Mouse (Mus musculus) liver (tissue): Measurements from ENCODE around the gene Tbce.
"Not testable (repeated sequence)": the region's sequence is repeated elsewhere in the genome, so short reads cannot be mapped to it uniquely, and the experiment has no call there.

ENCODE experiments used
- DNase-seq: peaks from one replicate; pipeline ENCODE4 v3.0.0-alpha.2; 2020; ENCODE audit warnings: mixed read lengths

Tbce gene

GRCm38 (mm10) chr13:14033309-14034072, 5.9 kb downstream of the Tbce start:
- DNase-seq = peak; percentile 42

DNA sequence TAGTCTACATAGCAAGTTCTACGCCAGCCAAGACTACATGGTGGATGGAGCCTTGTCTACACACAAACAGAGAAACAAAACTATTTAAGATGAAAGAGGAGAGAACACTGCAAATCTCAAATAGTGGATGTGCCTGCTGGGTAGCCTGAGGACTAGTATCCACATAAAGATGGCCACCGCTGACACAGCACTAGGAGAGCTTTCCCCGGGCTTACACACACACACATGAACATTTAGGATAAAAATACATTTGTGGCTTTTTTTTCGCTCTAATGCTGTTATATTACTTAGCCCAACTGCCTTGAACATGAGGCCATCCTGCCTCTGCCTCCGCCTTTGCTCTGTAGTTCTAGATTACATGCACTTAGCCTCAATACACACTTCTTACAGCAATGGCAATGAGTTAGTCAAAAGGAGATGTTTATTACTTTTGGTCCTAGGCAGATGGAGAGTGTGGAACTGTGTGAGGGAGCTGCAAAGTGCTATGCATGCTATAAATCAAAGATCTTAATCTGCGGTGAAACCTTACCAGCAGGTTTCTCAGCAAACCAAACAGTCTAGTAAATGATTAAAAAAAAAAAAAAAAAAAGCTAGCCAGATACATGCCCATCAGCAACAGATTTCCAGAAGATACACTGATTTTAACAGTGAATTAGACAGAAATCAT, 13.2 kb downstream of the Tbce start:
- no peak for DNase-seq

GRCm38 (mm10) chr13:14025554-14025953, 13.9 kb downstream of the Tbce start:
- DNase-seq = no peak

DNA sequence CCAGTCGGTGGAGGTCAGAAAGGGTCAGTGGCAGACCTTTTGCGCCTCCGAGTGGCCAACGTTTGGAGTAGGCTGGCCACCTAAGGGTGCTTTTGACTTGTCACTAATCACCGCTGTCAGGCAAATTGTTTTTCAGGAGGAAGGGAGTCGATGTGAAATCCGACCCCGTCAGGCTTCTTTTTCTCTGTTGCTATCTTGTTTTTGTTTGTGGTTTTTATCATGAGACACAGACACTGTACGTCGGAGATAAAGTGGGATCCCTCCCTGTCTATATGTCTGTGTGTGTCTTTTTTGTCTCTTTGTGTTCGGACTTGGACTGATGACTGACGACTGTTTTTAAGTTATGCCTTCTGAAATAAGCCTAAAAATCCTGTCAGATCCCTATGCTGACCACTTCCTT, 18.0 kb downstream of the Tbce start:
- not testable (repeated sequence) for DNase-seq

DNA sequence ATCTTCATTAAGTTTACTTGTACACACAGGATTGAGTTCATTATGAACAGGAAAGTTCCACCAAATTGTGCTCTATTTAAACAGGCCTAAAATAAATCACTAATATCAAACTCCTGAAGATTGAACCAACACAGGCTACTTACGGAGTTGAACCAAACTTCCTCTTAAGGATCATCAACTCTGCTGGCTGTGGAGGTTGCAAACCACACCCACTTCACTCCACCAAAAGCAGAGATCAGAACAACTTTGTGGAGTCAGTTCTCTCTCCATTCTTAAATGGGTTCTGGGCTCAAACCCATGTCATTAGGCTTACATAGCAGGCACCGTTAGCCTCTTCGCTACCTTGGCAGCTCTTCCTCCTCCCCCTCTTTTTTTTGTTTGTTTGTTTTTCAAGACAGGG, 20.6 kb downstream of the Tbce start:
- DNase-seq = no peak

- peak; percentile 44 for DNase-seq
Measured at GRCm38 (mm10) chr13:14018283-14018682, 21.2 kb downstream of the Tbce start.

- DNase-seq = no peak
Measured at GRCm38 (mm10) chr13:14015609-14016008, 23.8 kb downstream of the Tbce start.

GRCm38 (mm10) chr13:14014540-14014939, 24.9 kb downstream of the Tbce start:
- DNase-seq = no peak

DNA sequence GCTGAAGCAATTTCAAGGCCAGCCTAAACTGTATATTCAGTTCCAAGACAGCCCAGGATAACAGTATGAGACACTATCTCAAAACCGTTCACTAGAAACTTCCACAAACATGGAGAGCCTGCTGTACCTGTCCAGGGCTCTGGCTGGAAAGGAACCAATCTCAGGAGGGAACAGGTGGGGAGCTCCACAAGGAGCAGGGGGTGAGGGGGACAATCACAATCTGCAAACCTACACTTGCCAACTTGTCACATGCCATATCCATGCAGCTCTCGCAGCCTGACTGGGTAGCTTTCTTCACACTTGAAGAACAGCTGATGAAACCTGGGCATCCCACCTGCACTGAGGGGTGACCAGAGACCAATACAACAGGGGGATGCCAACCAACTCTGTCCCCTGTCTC, 25.4 kb downstream of the Tbce start:
- no peak for DNase-seq

- DNase-seq = no peak
Measured at GRCm38 (mm10) chr13:14011454-14011995, 27.9 kb downstream of the Tbce start.

GRCm38 (mm10) chr13:14006056-14006455, 33.4 kb downstream of the Tbce start:
- no peak for DNase-seq

GRCm38 (mm10) chr13:14004999-14005398, 34.4 kb downstream of the Tbce start:
- DNase-seq = no peak

GRCm38 (mm10) chr13:14004086-14004485, 35.4 kb downstream of the Tbce start:
- DNase-seq = no peak

DNA sequence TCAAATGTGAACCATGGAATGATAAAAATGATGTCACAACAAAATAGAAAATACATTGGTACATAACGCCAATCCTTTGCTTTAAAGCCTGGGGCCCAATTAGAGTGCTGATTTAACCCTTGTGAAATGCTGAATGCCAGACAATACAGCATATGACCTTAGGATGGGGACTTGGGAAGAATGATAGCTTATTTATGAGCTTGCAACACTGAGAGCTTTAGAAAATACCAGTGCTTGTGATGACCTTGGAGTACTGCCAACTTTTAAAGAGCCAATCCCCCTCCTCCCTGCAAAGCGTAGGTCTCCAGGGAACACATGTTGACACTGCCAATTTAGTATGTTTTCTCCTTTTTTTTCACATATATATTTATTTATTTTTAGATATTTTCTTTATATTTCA, 36.7 kb downstream of the Tbce start:
- DNase-seq = no peak

- no peak for DNase-seq
Measured at GRCm38 (mm10) chr13:13997476-13997875, 42.0 kb downstream of the Tbce start.

DNA sequence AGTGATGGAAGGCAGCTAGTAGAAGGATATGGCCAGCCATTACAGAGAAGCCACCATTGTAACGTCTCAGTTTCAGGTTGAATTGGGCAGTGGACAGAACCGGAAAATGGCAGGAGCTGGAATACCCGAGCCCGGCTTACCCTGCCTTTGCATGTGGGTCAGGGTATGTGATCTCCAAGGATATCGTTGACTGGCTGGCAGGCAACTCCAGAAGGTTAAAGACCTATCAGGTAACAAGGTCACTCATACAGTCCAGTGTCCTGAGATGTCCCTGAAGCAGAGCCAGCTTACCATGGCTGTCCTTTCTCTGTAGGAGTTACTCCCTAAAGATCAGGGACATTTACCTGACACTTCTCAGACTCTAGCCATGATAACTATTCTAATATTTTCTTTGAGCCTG, 44.4 kb downstream of the Tbce start:
- DNase-seq = no peak

DNA sequence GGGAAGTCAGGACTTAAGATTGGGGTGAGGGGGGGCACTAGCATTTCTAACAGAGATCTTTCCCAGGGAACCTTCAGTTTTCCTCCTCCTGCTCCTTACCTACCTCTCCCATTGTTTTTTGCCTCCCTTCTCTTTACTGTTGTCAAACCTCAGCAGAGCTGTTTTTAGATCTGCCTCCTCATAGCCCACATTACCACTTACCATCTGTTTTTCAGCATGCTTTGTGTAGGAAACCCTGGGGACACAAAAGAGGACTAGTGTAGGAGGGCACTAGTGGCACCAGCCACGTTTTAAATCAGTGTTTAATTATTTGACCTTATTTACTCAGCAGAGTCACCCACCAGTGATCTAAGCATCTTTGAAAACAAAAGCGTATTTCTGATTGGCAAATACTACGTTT, 46.4 kb downstream of the Tbce start:
- no peak for DNase-seq

- DNase-seq = no peak
Measured at GRCm38 (mm10) chr13:13990391-13990790, 49.0 kb downstream of the Tbce start.

- no peak for DNase-seq
Measured at GRCm38 (mm10) chr13:13989135-13989534, 50.3 kb downstream of the Tbce start.

DNA sequence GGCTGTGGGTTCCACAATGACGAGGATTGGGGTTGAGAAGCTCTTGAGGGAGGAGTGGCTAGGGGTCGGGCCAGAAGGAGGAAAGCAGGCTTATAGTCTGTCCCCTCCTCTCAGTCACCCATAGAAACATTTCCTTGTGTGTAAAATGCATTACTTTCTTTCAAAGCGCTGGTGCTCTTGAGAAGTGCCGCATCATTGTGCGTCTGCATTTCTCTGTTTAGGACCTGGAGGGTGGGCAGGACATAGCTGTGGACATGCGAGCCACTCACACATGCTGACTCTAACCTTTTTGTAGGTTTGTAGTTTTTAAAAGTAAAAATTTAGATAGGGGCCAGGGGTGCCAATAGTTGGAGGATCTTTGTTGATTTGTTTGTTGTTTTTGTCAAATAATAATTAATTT, 55.9 kb downstream of the Tbce start:
- peak; percentile 33 for DNase-seq

GRCm38 (mm10) chr13:13981842-13982241, 57.6 kb downstream of the Tbce start:
- DNase-seq = not testable (repeated sequence)

DNA sequence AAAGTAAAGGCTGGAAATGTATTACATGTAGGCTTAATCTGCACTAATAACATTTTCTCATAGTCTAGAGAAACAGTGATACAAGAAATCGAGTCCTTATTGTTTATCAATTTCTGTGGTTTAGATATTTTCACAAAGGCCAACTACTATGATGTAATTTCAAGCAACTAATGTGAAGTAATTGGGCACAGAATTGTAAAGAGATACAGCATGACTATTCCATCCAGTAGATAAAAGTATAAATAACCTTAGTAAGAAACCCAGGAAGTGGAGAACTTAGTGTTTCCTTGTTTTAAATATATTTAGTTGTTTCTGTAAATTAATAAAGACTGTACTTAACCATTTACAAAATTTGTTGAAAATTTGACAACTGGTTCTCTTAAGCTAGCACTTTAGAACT, 69.6 kb downstream of the Tbce start:
- no peak for DNase-seq

DNA sequence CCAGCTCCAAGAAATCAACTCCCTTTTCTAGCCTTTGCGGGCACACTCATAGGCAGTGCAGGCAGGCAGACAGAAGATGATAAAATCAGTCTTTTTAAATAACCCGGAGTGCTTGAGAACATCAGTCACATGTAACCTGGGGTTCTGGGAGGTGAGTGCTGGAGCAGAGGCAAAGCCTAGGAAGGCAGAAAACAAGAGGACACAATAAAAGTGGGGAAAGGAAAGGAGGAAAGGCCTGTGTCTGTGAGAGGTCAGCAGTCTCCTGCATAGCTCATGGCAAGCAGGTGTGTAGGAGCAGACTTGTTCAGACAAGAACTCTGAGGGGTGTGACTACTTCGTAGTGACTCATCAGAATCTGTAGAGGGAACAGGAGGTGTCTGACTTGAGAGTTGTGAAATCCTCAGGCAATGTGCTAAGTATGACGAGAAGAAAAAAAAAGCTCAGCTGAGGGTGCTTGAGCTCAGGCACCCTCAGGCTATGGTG, 70.8 kb downstream of the Tbce start:
- DNase-seq = peak; percentile 50

DNA sequence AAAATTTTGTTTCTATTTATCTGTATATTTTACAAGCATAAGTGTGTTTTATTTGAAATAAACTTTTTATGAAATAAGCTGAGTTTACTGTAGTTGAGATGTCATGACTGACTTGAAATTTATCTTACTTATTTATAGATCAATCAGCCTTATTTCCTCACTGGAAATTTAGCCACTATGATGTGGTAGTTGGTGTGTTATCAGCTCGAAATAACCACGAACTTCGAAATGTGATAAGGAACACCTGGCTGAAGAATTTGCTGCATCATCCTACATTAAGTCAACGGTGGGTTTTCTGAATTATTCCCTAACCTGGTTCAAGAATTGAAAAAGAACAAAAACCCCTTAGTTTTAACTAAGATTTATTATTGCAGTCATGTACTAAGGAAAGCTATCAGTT, 73.3 kb downstream of the Tbce start:
- DNase-seq = no peak
